Mouse (Mus musculus): ENCODE results near the gene Cpne4. TPM values are rescaled to one million over a fixed set of nuclear protein-coding genes. Genes with fewer than 3 reads are reported as not detected.

The Cpne4 gene
- polyA plus RNA-seq, 1 experiment from 2014 or later: 17.9 TPM

DNA sequence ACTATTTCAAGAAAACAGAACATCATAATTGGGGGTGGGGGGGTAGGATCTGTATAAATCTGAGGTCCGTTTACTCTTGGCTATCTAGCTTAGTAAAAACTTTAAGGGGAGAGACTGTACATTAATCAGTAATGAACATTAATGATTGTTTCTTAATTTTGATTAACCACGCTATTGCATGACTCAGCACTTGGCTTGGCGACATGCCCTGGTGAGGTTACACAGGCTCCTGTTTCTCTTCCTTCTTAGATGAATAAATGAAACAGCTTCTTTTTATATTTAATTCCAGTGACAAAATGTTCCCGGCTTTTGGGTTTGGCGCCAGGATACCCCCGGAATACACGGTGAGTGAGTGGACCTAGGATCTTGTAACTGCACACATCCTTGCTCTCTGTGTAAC lies 471.1 kb downstream of the Cpne4 start:
- 88% methylated on average over 7 of the region's 7 CpGs for WGBS
- no peaks in the 10 kb centered on the region for H3K4me1 ChIP-seq (ENCODE audit: control insufficient read depth, insufficient read depth, low read length)
- no peak for ATAC-seq (ENCODE audit: low read depth)

DNA sequence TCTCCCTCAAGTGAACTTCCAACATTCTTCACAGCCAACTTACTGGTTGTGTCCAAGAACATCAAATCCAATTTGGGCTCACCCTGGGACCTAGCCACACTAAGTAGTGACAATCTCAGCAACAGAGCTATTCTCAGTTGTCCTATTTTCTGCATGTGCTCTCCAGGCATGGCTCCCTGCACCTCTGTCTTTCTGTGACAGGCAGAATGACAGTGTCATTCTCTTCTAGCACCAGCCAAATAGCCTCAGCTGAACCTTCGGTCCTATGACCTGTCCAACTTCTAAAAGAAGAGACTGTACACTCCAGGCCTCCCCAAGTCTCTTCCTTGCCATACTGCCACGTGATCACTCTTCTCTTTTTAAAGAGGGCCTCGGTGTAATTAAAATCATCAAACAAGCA lies 481.2 kb downstream of the Cpne4 start:
- H3K9me3 ChIP-seq (ENCODE audit: control insufficient read depth, low read length): no peaks in the 10 kb centered on the region
- ATAC-seq (ENCODE audit: low read depth): no peak
- H3K4me2 ChIP-seq (ENCODE audit: low read depth, low read length): no peak overlapping the region
- no peaks in the 10 kb centered on the region for H3K4me1 ChIP-seq (ENCODE audit: control insufficient read depth, insufficient read depth, low read length)
- H3K4me3 ChIP-seq (ENCODE audit: low read depth, low read length): no peak overlapping the region
- no peaks in the 10 kb centered on the region for H3K27me3 ChIP-seq (ENCODE audit: control insufficient read depth, insufficient read depth, low read length)
- no peaks in the 10 kb centered on the region for H3K36me3 ChIP-seq (ENCODE audit: control insufficient read depth, insufficient read depth, low read length)
- 79% methylated on average over 3 of the region's 3 CpGs for WGBS
- no peak overlapping the region for H3K27ac ChIP-seq (ENCODE audit: low read depth, low read length)
- H3K9ac ChIP-seq (replicated peaks; ENCODE audit: low read depth, low read length): no peak overlapping the region

More for the DNA sequence above, 471.1 kb downstream of the Cpne4 start:
- H3K4me2 ChIP-seq (ENCODE audit: low read depth, low read length): no peak overlapping the region
- no peaks in the 10 kb centered on the region for H3K9me3 ChIP-seq (ENCODE audit: control insufficient read depth, low read length)
- no peak overlapping the region for H3K27ac ChIP-seq (ENCODE audit: low read depth, low read length)
- H3K27me3 ChIP-seq (ENCODE audit: control insufficient read depth, insufficient read depth, low read length): no peaks in the 10 kb centered on the region
- no peaks in the 10 kb centered on the region for H3K36me3 ChIP-seq (ENCODE audit: control insufficient read depth, insufficient read depth, low read length)
- no peak overlapping the region for H3K9ac ChIP-seq (replicated peaks; ENCODE audit: low read depth, low read length)
- H3K4me3 ChIP-seq (ENCODE audit: low read depth, low read length): no peak overlapping the region

DNA sequence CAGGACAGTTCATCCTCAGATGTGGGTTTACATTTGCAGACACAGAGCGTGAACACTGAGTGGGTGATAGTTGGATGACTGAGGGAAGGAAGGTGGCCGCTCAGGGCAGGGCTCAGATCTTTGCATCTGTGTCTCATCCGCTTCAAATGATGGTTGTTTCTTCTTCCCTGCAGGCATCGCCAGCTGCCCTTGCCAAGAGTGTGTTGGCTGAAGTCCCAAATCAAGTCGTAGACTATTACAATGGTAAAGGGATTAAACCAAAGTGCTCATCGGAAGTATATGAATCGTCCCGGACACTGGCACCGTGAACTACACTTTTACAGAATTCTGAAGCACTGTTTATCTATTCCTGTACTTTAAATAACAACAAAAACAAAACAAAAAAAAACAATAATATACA lies 485.5 kb downstream of the Cpne4 start:
- WGBS: 69% methylated on average over 9 of the region's 9 CpGs
- no peaks in the 10 kb centered on the region for H3K9me3 ChIP-seq (ENCODE audit: control insufficient read depth, low read length)
- H3K36me3 ChIP-seq (ENCODE audit: control insufficient read depth, insufficient read depth, low read length): no peaks in the 10 kb centered on the region
- H3K9ac ChIP-seq (replicated peaks; ENCODE audit: low read depth, low read length): no peak overlapping the region
- no peak overlapping the region for H3K4me3 ChIP-seq (ENCODE audit: low read depth, low read length)
- no peak overlapping the region for H3K27ac ChIP-seq (ENCODE audit: low read depth, low read length)
- ATAC-seq (ENCODE audit: low read depth): no peak
- no peak overlapping the region for H3K4me2 ChIP-seq (ENCODE audit: low read depth, low read length)
- no peaks in the 10 kb centered on the region for H3K4me1 ChIP-seq (ENCODE audit: control insufficient read depth, insufficient read depth, low read length)
- H3K27me3 ChIP-seq (ENCODE audit: control insufficient read depth, insufficient read depth, low read length): no peaks in the 10 kb centered on the region

DNA sequence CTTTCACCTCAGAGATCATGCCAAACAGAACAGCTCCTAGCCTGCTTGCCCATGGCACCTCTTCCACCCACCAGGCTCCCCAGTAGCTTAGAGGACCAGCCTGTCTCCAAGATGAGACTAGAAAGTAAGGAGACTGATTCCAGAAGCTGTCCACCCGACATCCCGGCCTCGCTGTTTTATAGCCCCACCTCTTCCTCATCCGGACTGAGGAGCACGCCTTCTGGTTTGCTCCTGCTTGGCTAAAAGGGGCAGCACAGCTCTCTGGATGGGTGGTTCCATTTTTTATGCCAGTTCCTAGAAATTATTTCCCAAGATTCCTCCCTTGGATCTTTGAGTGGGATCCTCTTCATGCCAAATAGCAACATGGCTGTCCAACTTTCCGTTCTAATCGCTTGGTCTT lies 486.6 kb downstream of the Cpne4 start:
- no peak for ATAC-seq (ENCODE audit: low read depth)
- no peak overlapping the region for H3K4me2 ChIP-seq (ENCODE audit: low read depth, low read length)
- H3K4me3 ChIP-seq (ENCODE audit: low read depth, low read length): no peak overlapping the region
- no peak overlapping the region for H3K9ac ChIP-seq (replicated peaks; ENCODE audit: low read depth, low read length)
- no peaks in the 10 kb centered on the region for H3K4me1 ChIP-seq (ENCODE audit: control insufficient read depth, insufficient read depth, low read length)
- 88% methylated on average over 7 of the region's 7 CpGs for WGBS
- H3K27ac ChIP-seq (ENCODE audit: low read depth, low read length): no peak overlapping the region
- H3K27me3 ChIP-seq (ENCODE audit: control insufficient read depth, insufficient read depth, low read length): no peaks in the 10 kb centered on the region
- H3K9me3 ChIP-seq (ENCODE audit: control insufficient read depth, low read length): no peaks in the 10 kb centered on the region
- H3K36me3 ChIP-seq (ENCODE audit: control insufficient read depth, insufficient read depth, low read length): no peaks in the 10 kb centered on the region

DNA sequence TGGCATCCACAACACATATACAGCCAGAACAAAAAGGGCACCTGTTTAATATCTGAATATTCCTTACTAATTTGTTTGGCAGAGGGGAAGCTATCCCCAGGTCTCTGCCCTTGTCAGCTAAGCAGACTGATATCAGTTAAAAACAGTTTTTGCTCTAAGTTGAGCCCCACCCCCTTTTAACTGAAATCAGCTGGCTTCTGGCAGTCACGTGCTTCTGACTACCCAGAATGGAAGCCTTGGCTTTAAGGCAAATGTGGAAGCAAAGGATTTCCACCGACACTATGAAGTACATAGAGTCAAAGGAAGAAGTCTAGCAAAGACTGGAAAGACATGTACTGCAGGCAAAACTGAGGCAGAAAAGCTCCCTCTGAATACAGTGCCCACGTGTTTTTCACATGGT lies 490.8 kb downstream of the Cpne4 start:
- Histone ChIP-seq H3K9me3 (ENCODE audit: control insufficient read depth, low read length) (no peaks in the 10 kb centered on the region), H3K4me3 (ENCODE audit: low read depth, low read length) (no peak overlapping the region), H3K9ac (replicated peaks; ENCODE audit: low read depth, low read length) (no peak overlapping the region), H3K4me2 (ENCODE audit: low read depth, low read length) (no peak overlapping the region), H3K4me1 (ENCODE audit: control insufficient read depth, insufficient read depth, low read length) (no peaks in the 10 kb centered on the region), H3K27ac (ENCODE audit: low read depth, low read length) (no peak overlapping the region), H3K36me3 (ENCODE audit: control insufficient read depth, insufficient read depth, low read length) (no peaks in the 10 kb centered on the region), H3K27me3 (ENCODE audit: control insufficient read depth, insufficient read depth, low read length) (no peaks in the 10 kb centered on the region)
- ATAC-seq (ENCODE audit: low read depth): no peak
- 82% methylated on average over 3 of the region's 3 CpGs for WGBS

DNA sequence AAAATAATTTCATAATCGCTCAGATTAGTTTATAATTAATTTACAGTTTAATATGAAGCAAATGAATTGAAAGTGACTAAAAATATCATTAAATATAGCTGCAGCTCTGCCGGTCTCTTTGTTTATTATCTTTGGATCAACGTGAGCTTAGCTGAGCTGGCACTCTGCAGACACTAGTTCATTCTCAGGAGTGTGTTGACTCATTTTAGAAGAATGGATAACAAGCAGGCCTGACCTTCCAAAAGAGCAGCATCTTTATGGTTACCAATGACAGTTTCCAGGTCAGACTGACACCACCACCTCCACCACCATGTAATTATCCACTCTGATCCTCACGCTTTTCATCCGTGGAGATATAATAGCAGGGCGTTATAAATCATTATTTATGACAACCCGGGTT lies 498.9 kb downstream of the Cpne4 start:
- 69% methylated on average over 7 of the region's 7 CpGs for WGBS
- H3K27me3 ChIP-seq (ENCODE audit: control insufficient read depth, insufficient read depth, low read length): no peaks in the 10 kb centered on the region

DNA sequence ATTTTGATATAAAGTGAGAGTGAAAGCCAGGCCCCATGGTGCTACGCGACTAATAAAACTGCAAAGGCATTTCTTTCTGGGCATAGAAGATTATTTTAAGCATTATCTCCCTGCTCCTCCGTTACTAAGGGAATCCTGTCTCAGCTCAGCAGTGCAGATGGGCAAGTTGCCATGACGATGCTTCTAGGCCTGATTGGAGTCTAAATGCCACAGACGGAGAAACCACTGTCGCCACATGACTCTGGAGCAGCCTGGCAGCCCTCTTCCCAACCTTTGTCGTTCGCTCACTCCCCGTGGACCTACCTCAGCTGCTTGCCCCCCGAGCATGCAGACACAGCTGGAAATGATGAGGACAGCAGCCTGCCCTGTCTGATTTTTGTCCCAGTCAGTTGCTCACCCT lies 501.3 kb downstream of the Cpne4 start:
- peak; percentile 54; the same call in 1 of the 2 replicates for ATAC-seq (ENCODE audit: low read depth)

More for the DNA sequence above, 498.9 kb downstream of the Cpne4 start:
- H3K9me3 ChIP-seq (ENCODE audit: control insufficient read depth, low read length): no peaks in the 10 kb centered on the region
- H3K4me1 ChIP-seq (ENCODE audit: control insufficient read depth, insufficient read depth, low read length): no peaks in the 10 kb centered on the region
- no peaks in the 10 kb centered on the region for H3K36me3 ChIP-seq (ENCODE audit: control insufficient read depth, insufficient read depth, low read length)
- H3K27ac ChIP-seq (ENCODE audit: low read depth, low read length): no peak overlapping the region
- no peak overlapping the region for H3K4me2 ChIP-seq (ENCODE audit: low read depth, low read length)
- no peak overlapping the region for H3K9ac ChIP-seq (replicated peaks; ENCODE audit: low read depth, low read length)
- ATAC-seq (ENCODE audit: low read depth): no peak
- H3K4me3 ChIP-seq (ENCODE audit: low read depth, low read length): no peak overlapping the region

DNA sequence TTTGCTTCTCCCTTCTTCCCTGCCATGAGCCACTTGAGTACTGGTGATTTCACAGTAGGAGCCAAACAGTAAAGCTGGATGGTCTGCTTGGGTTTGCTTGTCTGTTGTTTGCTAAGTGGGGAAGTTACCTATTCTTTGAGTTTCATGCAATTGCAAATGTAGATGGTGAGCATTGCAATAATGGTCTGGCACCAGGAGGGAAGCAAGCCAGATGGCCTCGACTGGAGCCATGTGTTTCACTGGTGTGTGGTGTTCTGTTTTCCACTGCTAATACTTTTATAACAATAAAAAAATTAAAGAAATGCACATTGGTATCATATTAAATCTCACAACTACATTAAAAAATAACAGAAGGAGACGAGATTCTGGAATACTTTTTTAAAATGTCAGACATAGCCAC lies 502.6 kb downstream of the Cpne4 start:
- Histone ChIP-seq H3K36me3 (ENCODE audit: control insufficient read depth, insufficient read depth, low read length) (no peaks in the 10 kb centered on the region), H3K27me3 (ENCODE audit: control insufficient read depth, insufficient read depth, low read length) (no peaks in the 10 kb centered on the region), H3K9me3 (ENCODE audit: control insufficient read depth, low read length) (no peaks in the 10 kb centered on the region), H3K27ac (ENCODE audit: low read depth, low read length) (no peak overlapping the region), H3K4me2 (ENCODE audit: low read depth, low read length) (no peak overlapping the region), H3K4me1 (ENCODE audit: control insufficient read depth, insufficient read depth, low read length) (0 out of 2 replicates have a peak, but pooled peaks cover 4% of the 10 kb centered on the region), H3K9ac (replicated peaks; ENCODE audit: low read depth, low read length) (no peak overlapping the region), H3K4me3 (ENCODE audit: low read depth, low read length) (no peak overlapping the region)
- no peak for ATAC-seq (ENCODE audit: low read depth)
- 58% methylated on average over 2 of the region's 2 CpGs for WGBS

More for the DNA sequence above, 501.3 kb downstream of the Cpne4 start:
- Histone ChIP-seq H3K4me3 (ENCODE audit: low read depth, low read length) (no peak overlapping the region), H3K9me3 (ENCODE audit: control insufficient read depth, low read length) (no peaks in the 10 kb centered on the region), H3K9ac (replicated peaks; ENCODE audit: low read depth, low read length) (no peak overlapping the region), H3K27ac (ENCODE audit: low read depth, low read length) (0 out of 2 replicates have a peak overlapping the region, but pooled peaks have one; percentile 11), H3K4me1 (ENCODE audit: control insufficient read depth, insufficient read depth, low read length) (no peaks in the 10 kb centered on the region), H3K4me2 (ENCODE audit: low read depth, low read length) (no peak overlapping the region), H3K27me3 (ENCODE audit: control insufficient read depth, insufficient read depth, low read length) (no peaks in the 10 kb centered on the region), H3K36me3 (ENCODE audit: control insufficient read depth, insufficient read depth, low read length) (no peaks in the 10 kb centered on the region)
- WGBS: 35% methylated on average over 10 of the region's 10 CpGs

DNA sequence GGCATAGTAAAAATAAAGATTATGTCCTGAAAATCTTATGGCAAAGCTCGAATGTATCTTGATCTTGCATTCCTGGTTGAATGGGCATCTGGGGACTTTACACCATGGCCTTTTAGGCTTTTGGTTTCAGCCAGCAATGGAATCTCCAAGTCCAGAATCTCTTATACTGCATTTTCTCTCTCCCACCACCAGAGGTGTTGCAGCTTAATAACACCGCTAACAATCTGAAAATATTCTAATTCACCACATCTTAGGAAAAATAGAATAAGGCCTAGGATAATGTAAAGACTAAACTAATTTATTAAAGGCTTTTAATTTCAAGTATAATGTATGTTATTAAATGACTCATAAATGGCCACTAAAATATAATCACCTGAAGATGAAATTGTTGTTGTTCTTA lies 503.2 kb downstream of the Cpne4 start:
- Histone ChIP-seq H3K9ac (replicated peaks; ENCODE audit: low read depth, low read length) (no peak overlapping the region), H3K27ac (ENCODE audit: low read depth, low read length) (no peak overlapping the region), H3K9me3 (ENCODE audit: control insufficient read depth, low read length) (no peaks in the 10 kb centered on the region), H3K4me3 (ENCODE audit: low read depth, low read length) (no peak overlapping the region), H3K36me3 (ENCODE audit: control insufficient read depth, insufficient read depth, low read length) (no peaks in the 10 kb centered on the region), H3K4me2 (ENCODE audit: low read depth, low read length) (no peak overlapping the region), H3K27me3 (ENCODE audit: control insufficient read depth, insufficient read depth, low read length) (no peaks in the 10 kb centered on the region), H3K4me1 (ENCODE audit: control insufficient read depth, insufficient read depth, low read length) (0 out of 2 replicates have a peak, but pooled peaks cover 4% of the 10 kb centered on the region)
- ATAC-seq (ENCODE audit: low read depth): no peak
- 75% methylated on average over 2 of the region's 2 CpGs for WGBS
